Mouse (Mus musculus) ovary, postnatal 10 days (tissue): ENCODE results near the gene Tmem150c.

ENCODE experiments used
- DNase-seq: peaks from one replicate; pipeline ENCODE4 v3.0.0; 2022; ENCODE audit warnings: low spot score

Tmem150c gene

GRCm38 (mm10) chr5:100159638-100159973, at the start of gene Tmem150c:
Gene Tmem150c, minus strand, starts transcription at chr5:100159808.
- no peak for DNase-seq

DNA sequence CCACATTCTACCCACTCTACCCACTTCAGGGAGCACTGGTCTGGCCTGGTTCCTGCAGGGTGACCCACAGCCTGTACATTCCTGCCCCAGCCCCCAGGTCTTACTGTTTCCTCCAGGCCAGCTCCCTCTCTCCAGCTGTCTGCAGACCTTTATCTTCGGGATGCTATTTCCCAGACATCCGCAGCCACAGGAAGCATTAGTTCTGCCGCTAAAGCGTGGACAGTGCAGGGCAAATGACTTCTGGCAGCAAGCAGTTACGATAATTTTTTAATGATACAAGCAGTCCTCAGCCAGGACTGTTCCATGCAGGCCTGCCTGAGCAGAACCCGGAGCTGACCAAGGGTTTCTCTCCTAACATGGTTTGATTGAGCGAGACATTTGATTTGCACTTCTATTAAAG, 49.5 kb upstream of the Tmem150c start:
- DNase-seq, result no peak

- no peak for DNase-seq
These were observed 47.1 kb upstream of the Tmem150c start for GRCm38 (mm10) chr5:100206675-100207074.

DNA sequence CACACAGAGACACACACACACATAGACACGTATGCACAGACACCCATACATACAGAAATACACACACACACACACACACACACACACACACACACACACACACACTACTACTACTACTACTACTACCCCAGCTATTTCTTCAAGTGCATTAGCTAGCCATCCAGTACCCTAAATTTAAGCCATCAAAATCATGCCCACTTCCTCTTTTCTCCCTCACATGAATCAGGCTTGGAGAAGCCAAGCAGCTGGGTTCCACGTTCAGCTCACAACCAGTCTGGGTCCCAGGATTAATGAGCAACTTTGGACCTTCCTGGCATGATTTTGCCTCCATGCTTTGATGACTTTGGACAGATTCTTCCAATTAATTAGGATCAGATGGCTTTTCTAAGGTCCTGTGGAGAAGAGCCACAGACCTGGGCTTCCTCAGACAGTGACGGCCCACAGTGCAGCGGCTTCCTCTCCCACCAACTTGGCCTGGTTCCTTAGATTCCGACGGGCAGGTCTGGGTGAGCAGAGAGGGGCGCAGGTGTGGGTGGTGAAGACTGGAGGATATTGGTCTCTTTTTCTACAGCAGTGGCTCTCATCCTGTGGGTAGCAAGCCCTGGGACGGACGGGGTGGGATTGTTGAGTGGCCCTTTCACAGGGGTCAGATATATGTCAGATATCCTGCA, 46.0 kb upstream of the Tmem150c start:
- no peak for DNase-seq

DNA sequence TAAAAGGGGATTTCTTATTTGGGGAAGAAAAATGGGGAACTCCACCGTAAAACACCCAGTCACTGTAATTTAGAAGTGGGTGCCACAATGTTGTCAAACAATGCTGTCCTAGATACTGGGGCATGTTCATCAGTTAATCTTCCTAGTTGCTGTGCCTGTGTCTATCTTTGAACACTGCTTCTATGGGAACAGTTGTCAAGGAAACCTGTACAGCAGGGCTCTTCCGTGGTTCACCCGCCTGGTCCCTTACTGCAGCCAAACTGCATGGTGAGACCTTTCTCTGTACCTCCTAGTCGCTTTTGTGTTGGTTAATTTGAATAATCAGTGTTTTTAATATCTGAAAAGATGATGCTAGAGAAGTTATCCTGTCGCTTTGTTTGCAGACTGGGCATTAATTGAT, 41.2 kb upstream of the Tmem150c start:
- DNase-seq, result no peak

GRCm38 (mm10) chr5:100200296-100200695, 40.7 kb upstream of the Tmem150c start:
- no peak for DNase-seq

- no peak for DNase-seq
These were observed 39.7 kb upstream of the Tmem150c start for GRCm38 (mm10) chr5:100199092-100199853.

DNA sequence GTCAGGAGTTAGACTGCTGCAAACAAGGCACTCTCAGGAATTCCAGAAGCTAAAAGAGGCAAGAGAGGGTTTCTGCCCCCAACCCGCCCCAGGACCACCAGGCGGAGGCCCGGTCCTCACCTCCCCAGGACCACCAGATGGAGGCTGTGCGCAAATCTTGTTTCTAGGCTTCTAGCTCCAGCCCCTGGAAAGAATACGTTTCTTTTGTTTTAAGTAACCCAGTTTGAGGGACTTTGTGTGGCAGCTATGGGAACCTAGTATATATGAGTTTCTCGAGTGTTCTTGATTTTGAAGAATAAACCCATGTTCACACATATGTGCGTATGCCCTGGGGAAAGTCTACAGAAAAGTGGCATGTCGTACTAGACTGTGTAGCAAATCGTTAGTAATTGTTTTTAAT, 37.9 kb upstream of the Tmem150c start:
- DNase-seq, result no peak

DNA sequence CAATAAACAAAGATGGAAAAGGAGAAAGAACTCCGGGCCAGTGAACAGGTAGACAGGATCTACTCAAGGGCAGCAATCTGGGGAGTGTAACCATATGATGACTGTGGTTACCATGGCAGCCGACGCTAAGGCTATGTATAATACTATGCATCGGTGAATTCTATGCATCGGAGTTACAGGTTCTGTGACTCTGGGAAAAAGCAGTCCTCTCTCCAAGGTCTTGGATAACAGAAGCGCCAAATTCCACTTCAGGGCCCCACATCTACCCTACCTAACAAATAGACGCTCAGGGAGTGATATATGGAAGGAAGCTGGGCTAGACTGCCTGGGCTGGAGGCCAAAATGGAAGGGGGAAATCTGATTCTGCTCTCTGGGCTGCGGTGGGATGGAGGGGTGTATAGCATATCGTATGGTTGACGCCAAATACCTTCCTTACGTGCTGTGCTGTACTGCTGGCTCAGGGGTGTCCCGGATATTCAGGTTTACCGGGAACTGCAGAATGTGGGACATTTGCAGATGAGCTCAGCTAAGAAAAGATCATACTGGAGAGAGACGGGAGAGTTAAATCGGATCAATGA, 37.3 kb upstream of the Tmem150c start:
- no peak for DNase-seq

- DNase-seq, result no peak
These were observed 36.8 kb upstream of the Tmem150c start for GRCm38 (mm10) chr5:100196397-100196796.

- DNase-seq, result no peak
These were observed 32.0 kb upstream of the Tmem150c start for GRCm38 (mm10) chr5:100191438-100192190.

DNA sequence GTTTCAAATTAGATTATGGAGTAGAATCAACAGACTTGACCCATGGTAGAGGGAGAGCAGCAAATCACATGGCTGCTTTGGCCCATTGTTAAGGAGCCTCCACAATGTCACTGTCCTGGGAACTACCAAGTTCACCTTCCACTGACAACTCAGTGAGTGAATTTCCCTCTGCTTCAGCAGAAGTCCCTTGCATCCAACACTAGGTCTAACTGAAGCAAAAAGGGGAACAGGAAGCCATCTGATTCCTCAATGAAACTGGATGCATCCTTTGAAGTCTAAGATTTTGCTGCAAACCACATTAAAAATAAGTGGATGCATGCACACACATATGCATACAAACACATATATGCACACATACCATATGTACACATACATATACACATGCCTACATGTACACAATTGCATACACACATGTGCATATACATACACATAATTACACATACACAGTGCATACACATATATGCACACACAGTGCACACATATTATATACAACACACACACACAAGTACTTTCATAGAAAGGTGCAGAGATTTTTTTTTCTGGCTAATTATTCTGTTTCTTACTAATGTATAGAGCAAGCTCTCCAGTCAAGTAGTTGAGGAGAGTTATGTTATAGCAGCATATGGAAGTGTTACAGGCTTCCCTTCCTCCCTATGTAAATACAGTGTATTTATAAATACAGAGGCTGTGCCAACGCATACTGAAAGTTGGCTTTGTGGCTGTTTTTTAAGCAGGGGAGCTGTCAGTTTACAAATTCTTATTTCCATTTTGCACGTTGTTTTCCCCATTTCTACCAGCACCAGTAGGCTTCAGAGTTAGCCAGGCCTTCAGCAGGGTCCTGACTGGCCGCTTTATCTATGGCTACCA, 27.7 kb upstream of the Tmem150c start:
- no peak for DNase-seq

DNA sequence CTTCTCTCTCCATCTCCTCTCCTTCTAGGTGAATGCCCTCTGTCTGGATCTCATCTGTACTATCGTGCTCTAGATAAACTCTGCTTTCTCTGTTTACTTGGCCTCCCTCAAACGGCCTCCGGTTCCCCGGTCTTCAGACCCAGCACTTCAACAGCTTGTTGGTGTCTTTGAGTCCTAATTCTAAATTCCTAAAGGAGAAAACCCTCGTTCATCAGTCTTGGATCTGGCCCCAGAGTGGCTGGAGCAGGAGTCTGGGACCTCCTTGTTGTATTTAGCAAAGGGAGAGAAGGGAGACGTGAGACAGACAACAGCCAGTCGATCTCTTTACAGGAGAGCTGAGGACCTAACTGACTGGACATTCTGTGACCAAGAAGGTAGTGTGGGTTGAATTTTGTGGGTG, 27.0 kb upstream of the Tmem150c start:
- no peak for DNase-seq

DNA sequence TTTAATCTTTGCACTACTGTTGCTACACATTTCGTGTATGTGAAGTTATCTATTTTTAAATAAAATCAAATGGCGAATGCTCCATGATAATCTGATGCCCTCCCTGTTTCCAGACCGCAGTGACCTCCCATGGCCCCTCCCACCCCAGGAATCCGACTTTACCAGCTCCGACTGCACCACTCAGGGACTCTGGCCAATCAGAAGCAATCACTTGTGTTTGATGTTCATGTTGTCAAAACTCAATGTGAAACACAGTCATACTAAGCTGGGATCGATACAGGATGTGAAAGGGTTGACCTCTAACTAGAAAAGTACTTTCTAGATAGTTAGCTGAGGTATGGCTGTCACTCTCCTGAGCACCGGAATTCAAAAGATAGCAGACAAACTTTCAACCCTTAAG, 26.3 kb upstream of the Tmem150c start:
- no peak for DNase-seq

DNA sequence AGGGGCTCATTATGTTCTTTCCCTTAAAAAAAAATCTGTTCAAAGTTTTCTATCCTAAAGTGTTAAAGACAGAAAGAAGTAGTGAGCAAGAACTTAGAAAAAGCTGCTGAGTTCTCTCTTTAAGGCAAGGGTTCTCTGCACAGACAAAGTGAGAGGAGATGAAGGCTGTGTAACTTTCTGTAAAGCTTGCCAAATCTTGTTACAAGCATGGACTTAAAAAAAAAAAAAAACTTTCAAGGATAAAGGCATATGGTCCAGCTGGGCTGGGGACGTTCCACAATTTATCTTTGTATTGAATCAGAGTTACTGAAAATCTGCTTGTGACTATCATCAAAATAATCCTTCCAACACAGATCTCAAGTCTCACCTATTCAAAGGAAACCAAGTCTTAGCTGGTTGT, 21.4 kb upstream of the Tmem150c start:
- no peak for DNase-seq

- no peak for DNase-seq
These were observed 19.2 kb upstream of the Tmem150c start for GRCm38 (mm10) chr5:100178781-100179165.

- DNase-seq, result no peak
These were observed 18.6 kb upstream of the Tmem150c start for GRCm38 (mm10) chr5:100178122-100178780.

- no peak for DNase-seq
These were observed 17.9 kb upstream of the Tmem150c start for GRCm38 (mm10) chr5:100177547-100177946.

- DNase-seq, result no peak
These were observed 16.5 kb upstream of the Tmem150c start for GRCm38 (mm10) chr5:100176096-100176495.

DNA sequence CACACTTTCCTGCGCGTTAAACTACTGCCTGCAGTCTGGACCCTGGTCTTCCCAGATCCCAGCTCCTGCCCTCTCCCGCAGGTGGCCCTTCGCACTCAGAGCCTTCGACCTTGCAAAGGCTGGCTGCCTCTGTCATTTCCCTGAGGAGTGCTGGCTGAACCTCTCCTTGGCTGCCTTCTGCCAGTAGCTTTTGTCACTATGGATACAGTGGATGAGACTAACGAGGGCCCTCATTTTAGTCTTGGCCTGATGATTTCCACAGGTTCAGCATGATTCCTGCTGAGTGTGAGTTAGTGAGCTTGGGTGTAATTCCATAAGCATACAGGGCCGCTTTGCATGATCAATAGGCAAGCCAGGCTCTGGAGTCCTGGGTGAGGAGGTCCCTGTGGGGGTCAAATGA, 16.0 kb upstream of the Tmem150c start:
- no peak for DNase-seq

GRCm38 (mm10) chr5:100172104-100172503, 12.5 kb upstream of the Tmem150c start:
- DNase-seq, result no peak
